Mouse (Mus musculus) intestine, embryonic 16.5 days (tissue): ENCODE results near the gene Upf2. TPM values are rescaled to one million over a fixed set of nuclear protein-coding genes. Genes with fewer than 3 reads are reported as not detected.
"Not testable (repeated sequence)": the region's sequence is repeated elsewhere in the genome, so short reads cannot be mapped to it uniquely, and the experiment has no call there.

ENCODE experiments used
- ATAC-seq: fragments of 200-750 bp; cut with Nextera tagmentation; 2 replicates; pipeline ENCODE4 v1.8.0; 2017; ENCODE audit warnings: moderate TSS enrichment, moderate library complexity
- H3K27ac ChIP-seq: fragments of 300-500 bp; sonication (generic); 2 replicates; pipeline ENCODE4 v1.5.1; 2014; ENCODE audit warnings: mild to moderate bottlenecking, low read length
- H3K27me3 ChIP-seq: fragments of 300-500 bp; sonication (generic); replicated peaks from 2 replicates; pipeline ENCODE4 v1.6.1; 2014; ENCODE audit warnings: low read length, control low read depth, mixed read lengths; ENCODE audit not compliant: control insufficient read depth, insufficient read depth
- H3K36me3 ChIP-seq: fragments of 300-500 bp; sonication (generic); 2 replicates; pipeline ENCODE4 v1.6.1; 2014; ENCODE audit warnings: low read length, control low read depth; ENCODE audit not compliant: control insufficient read depth, insufficient read depth
- H3K4me1 ChIP-seq: fragments of 300-500 bp; sonication (generic); 2 replicates; pipeline ENCODE4 v1.6.1; 2014; ENCODE audit warnings: low read length, control low read depth, mixed read lengths; ENCODE audit not compliant: control insufficient read depth, insufficient read depth
- H3K4me2 ChIP-seq: fragments of 300-500 bp; sonication (generic); 2 replicates; pipeline ENCODE4 v1.6.1; 2014; ENCODE audit warnings: low read depth, low read length, control low read depth
- H3K4me3 ChIP-seq: fragments of 300-500 bp; sonication (generic); 2 replicates; pipeline ENCODE4 v1.5.1; 2014; ENCODE audit warnings: mild to moderate bottlenecking, low read length
- H3K9ac ChIP-seq: fragments of 300-500 bp; sonication (generic); 2 replicates; pipeline ENCODE4 v1.6.1; 2014; ENCODE audit warnings: low read depth, low read length
- H3K9me3 ChIP-seq: fragments of 300-500 bp; sonication (generic); 2 replicates; pipeline ENCODE4 v1.6.1; 2016; ENCODE audit warnings: low read length, control low read depth; ENCODE audit not compliant: control insufficient read depth
- WGBS: fragments of 180-500 bp; shearing (Covaris S2); extraction: QIAGEN DNeasy Blood & Tissue Kit; methylation state at CpG from one replicate; pipeline ENCODE4 v1.1.7; 2014; 5-methylcytosine and 5-hydroxymethylcytosine counted together
- polyA plus RNA-seq: library from polyadenylated mRNA; unstranded; fragments of >200 nt; fragmentation: Nextera tagmentation; extraction: Ambion mirVana; gene quantifications from 2 replicates; pipeline ENCODE4 v1.2.1, GENCODE M21; 2015

Upf2 gene
- polyA plus RNA-seq, 1 experiment from 2014 or later = 7.9 TPM

GRCm38 (mm10) chr2:5965972-5966371 is 14.7 kb downstream of the Upf2 start:
- Histone ChIP-seq H3K4me3 (no peak overlapping the region), H3K27ac (no peak overlapping the region), H3K9ac (no peak overlapping the region), H3K27me3 (no peaks in the 10 kb centered on the region), H3K4me1 (no peaks in the 10 kb centered on the region), H3K4me2 (no peak overlapping the region), H3K36me3 (no peaks in the 10 kb centered on the region), H3K9me3 (no peaks in the 10 kb centered on the region)
- WGBS = 88% methylated on average over 3 of the region's 3 CpGs
- no peak for ATAC-seq

- not testable (repeated sequence) for H3K9me3 ChIP-seq, ATAC-seq, H3K4me2 ChIP-seq
Observed at GRCm38 (mm10) chr2:5970629-5971028, 19.4 kb downstream of the Upf2 start.

GRCm38 (mm10) chr2:5977532-5977931 is 26.3 kb downstream of the Upf2 start:
- H3K36me3 ChIP-seq = peaks cover 7% of the 10 kb centered on the region; the same call in 1 of the 2 replicates
- ATAC-seq = no peak
- 90% methylated on average over 4 of the region's 4 CpGs for WGBS

More at GRCm38 (mm10) chr2:5970629-5971028, 19.4 kb downstream of the Upf2 start:
- H3K4me3 ChIP-seq, H3K36me3 ChIP-seq, H3K27ac ChIP-seq, H3K27me3 ChIP-seq, H3K9ac ChIP-seq, H3K4me1 ChIP-seq: not testable (repeated sequence)
- WGBS = 89% methylated on average over 3 of the region's 3 CpGs

GRCm38 (mm10) chr2:5995538-5995937 is 44.3 kb downstream of the Upf2 start:
- no peak overlapping the region for H3K4me2 ChIP-seq
- WGBS = 23% methylated on average over 5 of the region's 5 CpGs
- no peak overlapping the region for H3K4me3 ChIP-seq
- no peaks in the 10 kb centered on the region for H3K36me3 ChIP-seq
- no peaks in the 10 kb centered on the region for H3K9me3 ChIP-seq
- no peak overlapping the region for H3K27ac ChIP-seq
- H3K4me1 ChIP-seq = no peaks in the 10 kb centered on the region
- ATAC-seq = no peak
- H3K9ac ChIP-seq = no peak overlapping the region
- H3K27me3 ChIP-seq = no peaks in the 10 kb centered on the region

More at GRCm38 (mm10) chr2:5977532-5977931, 26.3 kb downstream of the Upf2 start:
- Histone ChIP-seq H3K4me1 (no peaks in the 10 kb centered on the region), H3K4me2 (no peak overlapping the region), H3K9me3 (no peaks in the 10 kb centered on the region), H3K27ac (no peak overlapping the region), H3K27me3 (no peaks in the 10 kb centered on the region), H3K4me3 (no peak overlapping the region), H3K9ac (no peak overlapping the region)

- no peaks in the 10 kb centered on the region for H3K9me3 ChIP-seq
- ATAC-seq = no peak
- H3K27ac ChIP-seq = no peak overlapping the region
- no peak overlapping the region for H3K4me2 ChIP-seq
- no peaks in the 10 kb centered on the region for H3K4me1 ChIP-seq
- H3K9ac ChIP-seq = no peak overlapping the region
- no peaks in the 10 kb centered on the region for H3K36me3 ChIP-seq
- H3K4me3 ChIP-seq = no peak overlapping the region
- no peaks in the 10 kb centered on the region for H3K27me3 ChIP-seq
- WGBS = 82% methylated on average over 3 of the region's 3 CpGs
Observed at GRCm38 (mm10) chr2:6003949-6004348, 52.7 kb downstream of the Upf2 start.

GRCm38 (mm10) chr2:6014532-6014931 is 63.3 kb downstream of the Upf2 start:
- no peaks in the 10 kb centered on the region for H3K27me3 ChIP-seq
- ATAC-seq = no peak
- no peaks in the 10 kb centered on the region for H3K4me1 ChIP-seq
- no peak overlapping the region for H3K4me3 ChIP-seq
- H3K27ac ChIP-seq = no peak overlapping the region
- no peak overlapping the region for H3K9ac ChIP-seq
- peaks cover 3% of the 10 kb centered on the region; the same call in 1 of the 2 replicates for H3K36me3 ChIP-seq
- no peaks in the 10 kb centered on the region for H3K9me3 ChIP-seq
- 79% methylated on average over 5 of the region's 5 CpGs for WGBS
- no peak overlapping the region for H3K4me2 ChIP-seq

- H3K4me3 ChIP-seq, H3K27ac ChIP-seq, H3K4me2 ChIP-seq, H3K4me1 ChIP-seq, H3K27me3 ChIP-seq, H3K9ac ChIP-seq, ATAC-seq, H3K9me3 ChIP-seq, H3K36me3 ChIP-seq: not testable (repeated sequence)
- WGBS = 63% methylated on average over 6 of the region's 6 CpGs
Observed at GRCm38 (mm10) chr2:6015182-6015581, 63.9 kb downstream of the Upf2 start.

- no peak overlapping the region for H3K4me2 ChIP-seq
- no peaks in the 10 kb centered on the region for H3K27me3 ChIP-seq
- H3K9ac ChIP-seq = no peak overlapping the region
- peaks cover 5% of the 10 kb centered on the region for H3K36me3 ChIP-seq
- ATAC-seq = no peak
- no peaks in the 10 kb centered on the region for H3K4me1 ChIP-seq
- H3K4me3 ChIP-seq = no peak overlapping the region
- H3K9me3 ChIP-seq = no peaks in the 10 kb centered on the region
- H3K27ac ChIP-seq = no peak overlapping the region
Observed at GRCm38 (mm10) chr2:6020570-6020969, 69.3 kb downstream of the Upf2 start.

- Histone ChIP-seq H3K9me3 (no peaks in the 10 kb centered on the region), H3K4me1 (no peaks in the 10 kb centered on the region), H3K9ac (no peak overlapping the region), H3K27ac (no peak overlapping the region), H3K4me3 (no peak overlapping the region), H3K27me3 (no peaks in the 10 kb centered on the region), H3K36me3 (no peaks in the 10 kb centered on the region), H3K4me2 (no peak overlapping the region)
- WGBS = 90% methylated on average over 1 of the region's 1 CpGs
- ATAC-seq = no peak
Observed at GRCm38 (mm10) chr2:6042644-6043043, 91.4 kb downstream of the Upf2 start.

GRCm38 (mm10) chr2:6046796-6047195 is 95.5 kb downstream of the Upf2 start:
- H3K9me3 ChIP-seq = no peaks in the 10 kb centered on the region
- H3K27ac ChIP-seq = no peak overlapping the region
- peaks cover 4% of the 10 kb centered on the region for H3K36me3 ChIP-seq
- no peaks in the 10 kb centered on the region for H3K27me3 ChIP-seq
- H3K9ac ChIP-seq = no peak overlapping the region
- no peak overlapping the region for H3K4me3 ChIP-seq
- 70% methylated on average over 7 of the region's 7 CpGs for WGBS
- H3K4me2 ChIP-seq = no peak overlapping the region
- ATAC-seq = no peak
- no peaks in the 10 kb centered on the region for H3K4me1 ChIP-seq
